Mouse (Mus musculus) brown adipose tissue, adult 24 weeks (tissue): ENCODE data around the gene Rsph3b. TPM values are rescaled to one million over a fixed set of nuclear protein-coding genes. Genes with fewer than 3 reads are reported as not detected.

ENCODE experiments used
- H3K27ac ChIP-seq: fragments of 200-500 bp; replicated peaks from 2 replicates; pipeline ENCODE4 v1.5.1; 2012; ENCODE audit warnings: low read depth, mild to moderate bottlenecking, low read length
- H3K4me1 ChIP-seq: fragments of 200-500 bp; 2 replicates; pipeline ENCODE4 v1.6.1; 2012; ENCODE audit warnings: low read length, mixed read lengths; ENCODE audit not compliant: control insufficient read depth, insufficient read depth, insufficient read length
- H3K4me3 ChIP-seq: fragments of 200-500 bp; 2 replicates; pipeline ENCODE4 v1.5.1; 2012; ENCODE audit warnings: low read depth, mild to moderate bottlenecking, low read length, moderate library complexity; ENCODE audit not compliant: insufficient read depth
- polyA plus RNA-seq: library from polyadenylated mRNA; stranded (reverse); fragments of >200 nt; gene quantifications from 2 replicates; pipeline ENCODE4 v1.2.4, GENCODE M21; 2012; ENCODE audit not compliant: missing spikeins, insufficient read depth, insufficient read length

Gene Rsph3b
- polyA plus RNA-seq, 1 experiment = 82.4 TPM

- Histone ChIP-seq H3K27ac (no peak overlapping the region), H3K4me3 (no peak overlapping the region), H3K4me1 (peaks cover 11% of the 10 kb centered on the region)
Observed at GRCm38 (mm10) chr17:6862040-6862780, 86.3 kb downstream of the Rsph3b start.

GRCm38 (mm10) chr17:6861181-6862039 is 87.1 kb downstream of the Rsph3b start:
- Histone ChIP-seq H3K27ac (no peak overlapping the region), H3K4me3 (peak overlapping the region; percentile 4; the same call in 1 of the 2 replicates), H3K4me1 (peaks cover 11% of the 10 kb centered on the region; the same call in 1 of the 2 replicates)

GRCm38 (mm10) chr17:6860491-6860897 is 88.0 kb downstream of the Rsph3b start:
- H3K4me1 ChIP-seq = peaks cover 11% of the 10 kb centered on the region; the same call in 1 of the 2 replicates
- H3K27ac ChIP-seq = no peak overlapping the region
- H3K4me3 ChIP-seq = no peak overlapping the region

GRCm38 (mm10) chr17:6860067-6860466 is 88.4 kb downstream of the Rsph3b start:
- no peak overlapping the region for H3K4me3 ChIP-seq
- H3K27ac ChIP-seq = no peak overlapping the region
- peaks cover 11% of the 10 kb centered on the region; the same call in 1 of the 2 replicates for H3K4me1 ChIP-seq

Other genes starting within 250 kb of the Rsph3b start
- 3.0 and 3.6 TPM in 2 replicates for gene Ezr, start 165.9 kb downstream of the Rsph3b start, polyA plus RNA-seq
- 9.7 and 11.1 TPM in 2 replicates for gene Tagap1, start 12.5 kb upstream of the Rsph3b start, polyA plus RNA-seq
- gene Rnaset2b, start 22.0 kb upstream of the Rsph3b start, polyA plus RNA-seq = 231 and 284 TPM in 2 replicates
- not detected in 2 replicates for gene Gm49721, start 30.2 kb upstream of the Rsph3b start, polyA plus RNA-seq
- gene Gm1604a, start 76.9 kb upstream of the Rsph3b start, polyA plus RNA-seq = not detected in 2 replicates
- gene Rps6ka2, start 221.4 kb upstream of the Rsph3b start, polyA plus RNA-seq = 1.3 and 2.2 TPM in 2 replicates